Mouse (Mus musculus) midbrain, postnatal 0 days (tissue): ENCODE data around the gene Ptges3l. TPM values are rescaled to one million over a fixed set of nuclear protein-coding genes. Genes with fewer than 3 reads are reported as not detected.

Source experiments
- ATAC-seq: fragments of 200-750 bp; cut with Nextera tagmentation; 2 replicates; pipeline ENCODE4 v1.8.0; 2017; ENCODE audit warnings: moderate number of reproducible peaks, mild to moderate bottlenecking, moderate TSS enrichment, moderate library complexity; ENCODE audit not compliant: low FRiP score
- DNase-seq: peaks from one replicate; pipeline ENCODE4 v3.0.0-alpha.2; 2015; ENCODE audit warnings: low spot score
- H3K27ac ChIP-seq: fragments of 300-500 bp; sonication (generic); 2 replicates; pipeline ENCODE4 v1.5.1; 2014; ENCODE audit warnings: low read depth, mild to moderate bottlenecking, low read length, mixed read lengths
- H3K27me3 ChIP-seq: fragments of 300-500 bp; sonication (generic); 2 replicates; pipeline ENCODE4 v1.6.1; 2014; ENCODE audit warnings: low read length, control low read depth, mixed read lengths; ENCODE audit not compliant: insufficient read depth
- H3K36me3 ChIP-seq: fragments of 300-500 bp; sonication (generic); 2 replicates; pipeline ENCODE4 v1.6.1; 2014; ENCODE audit warnings: low read length, control low read depth, mixed read lengths; ENCODE audit not compliant: insufficient read depth
- H3K4me1 ChIP-seq: fragments of 300-500 bp; sonication (generic); 2 replicates; pipeline ENCODE4 v1.6.1; 2014; ENCODE audit warnings: mild to moderate bottlenecking, control low read depth, antibody characterized with exemption, low read length, mixed read lengths; ENCODE audit not compliant: insufficient read depth
- H3K4me2 ChIP-seq: fragments of 300-500 bp; sonication (generic); 2 replicates; pipeline ENCODE4 v1.6.1; 2014; ENCODE audit warnings: low read depth, mild to moderate bottlenecking, low read length, mixed read lengths; ENCODE audit not compliant: poor library complexity, severe bottlenecking
- H3K4me3 ChIP-seq: fragments of 300-500 bp; sonication (generic); 2 replicates; pipeline ENCODE4 v1.5.1; 2014; ENCODE audit warnings: low read depth, mild to moderate bottlenecking, low read length, moderate library complexity
- H3K9ac ChIP-seq: fragments of 300-500 bp; sonication (generic); replicated peaks from 2 replicates; pipeline ENCODE4 v1.6.1; 2014; ENCODE audit warnings: mild to moderate bottlenecking, low read length, moderate library complexity, mixed read lengths; ENCODE audit not compliant: poor library complexity, severe bottlenecking
- H3K9me3 ChIP-seq: fragments of 300-500 bp; sonication (generic); 2 replicates; pipeline ENCODE4 v1.6.1; 2016; ENCODE audit warnings: low read length, control low read depth
- CTCF ChIP-seq: IDR thresholded peaks from 2 replicates; pipeline ENCODE4 v1.5.1; 2016; ENCODE audit warnings: antibody characterized with exemption, mild to moderate bottlenecking
- WGBS: fragments of 180-500 bp; shearing (Covaris S2); extraction: QIAGEN DNeasy Blood & Tissue Kit; methylation state at CpG from one replicate; pipeline ENCODE4 v1.1.7; 2014; 5-methylcytosine and 5-hydroxymethylcytosine counted together
- polyA plus RNA-seq: library from polyadenylated mRNA; unstranded; fragments of >200 nt; fragmentation: Nextera tagmentation; extraction: Ambion mirVana; gene quantifications from 2 replicates; pipeline ENCODE4 v1.2.1, GENCODE M21; 2015
- total RNA-seq: library from RNA; depleted of rRNA; stranded (reverse); fragments of >200 nt; gene quantifications from 2 replicates; pipeline ENCODE4 v1.2.3, GENCODE M21; 2014

Ptges3l gene
- total and polyA plus RNA-seq, 2 experiments from 2014 or later = 0.66 to 2.9 TPM

DNA sequence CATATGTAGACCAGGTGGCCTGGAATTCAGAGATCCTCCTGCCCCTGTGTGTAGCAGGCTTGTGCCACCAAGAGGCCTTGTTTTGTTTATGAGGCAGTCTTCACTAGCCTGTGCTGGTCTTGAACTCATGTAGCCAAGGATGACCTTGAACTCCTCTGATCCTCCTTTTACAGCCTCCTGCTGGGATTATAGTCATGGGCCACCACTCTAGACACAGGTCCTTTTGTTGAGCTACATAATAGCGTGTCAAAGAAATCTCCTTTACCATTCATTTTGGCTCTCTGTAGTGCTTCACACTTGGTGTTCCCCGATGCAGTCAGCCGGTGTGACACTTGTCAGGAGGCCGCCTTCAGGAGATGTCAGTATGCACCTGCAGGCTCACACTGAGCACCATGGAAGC lies 11.8 kb upstream of the Ptges3l start:
- Histone ChIP-seq H3K9me3 (no peaks in the 10 kb centered on the region), H3K4me3 (no peak overlapping the region), H3K4me2 (no peak overlapping the region), H3K36me3 (peaks cover 30% of the 10 kb centered on the region), H3K27me3 (no peaks in the 10 kb centered on the region), H3K9ac (no peak overlapping the region), H3K27ac (no peak overlapping the region), H3K4me1 (no peaks in the 10 kb centered on the region)
- no peak for TF ChIP-seq CTCF
- 31% methylated on average over 4 of the region's 4 CpGs for WGBS
- ATAC-seq (no peak), DNase-seq (no peak)

DNA sequence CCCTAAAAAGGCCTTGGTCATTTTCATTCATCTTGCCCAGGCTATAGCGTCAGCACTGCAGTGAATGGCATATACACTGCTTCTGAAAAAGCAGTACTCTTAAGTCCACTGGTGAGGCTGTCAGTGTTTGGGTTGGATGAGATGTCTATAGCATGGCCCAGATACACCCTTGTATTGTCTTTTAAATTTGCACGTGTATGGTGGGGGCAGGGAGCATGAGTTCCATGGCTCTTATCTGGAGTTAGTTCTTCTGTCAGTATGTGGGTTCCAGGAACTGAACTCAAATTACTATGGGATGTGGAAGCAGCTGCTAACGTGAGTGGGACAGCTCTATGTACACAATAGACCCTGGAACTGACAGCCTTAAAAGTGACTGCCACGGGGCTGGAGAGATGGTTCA lies 10.7 kb upstream of the Ptges3l start:
- no peak for TF ChIP-seq CTCF
- no peak for DNase-seq
- Histone ChIP-seq H3K9ac (no peak overlapping the region), H3K4me2 (no peak overlapping the region), H3K4me3 (no peak overlapping the region), H3K9me3 (no peaks in the 10 kb centered on the region), H3K36me3 (peaks cover 41% of the 10 kb centered on the region), H3K27me3 (no peaks in the 10 kb centered on the region), H3K4me1 (no peaks in the 10 kb centered on the region), H3K27ac (no peak overlapping the region)
- 80% methylated on average over 4 of the region's 4 CpGs for WGBS
- no peak for ATAC-seq

DNA sequence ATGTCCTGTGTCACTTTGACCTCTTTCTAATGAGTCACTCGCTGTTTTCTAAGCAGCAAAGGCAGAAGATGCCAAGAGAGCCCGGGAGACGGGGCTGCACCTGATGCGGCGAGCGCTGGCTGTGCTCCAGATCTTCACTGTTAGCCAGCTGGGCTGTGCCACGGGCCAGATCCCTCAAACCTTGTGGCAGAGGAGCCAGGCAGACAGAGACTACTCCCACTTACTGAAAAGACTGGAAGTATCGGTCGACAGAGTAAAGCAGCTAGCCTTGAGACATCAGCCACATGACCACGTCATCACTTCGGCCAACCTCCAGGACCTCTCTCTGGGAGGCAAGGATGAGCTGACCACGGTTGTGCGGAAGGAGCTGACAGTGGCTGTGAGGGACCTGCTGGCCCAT lies 8.3 kb upstream of the Ptges3l start:
- 92% methylated on average over 13 of the region's 13 CpGs for WGBS
- no peak overlapping the region for H3K4me3 ChIP-seq
- no peak for TF ChIP-seq CTCF
- H3K4me2 ChIP-seq = no peak overlapping the region
- H3K36me3 ChIP-seq = peaks cover 48% of the 10 kb centered on the region
- H3K27ac ChIP-seq = no peak overlapping the region; the same call in 1 of the 2 replicates
- ATAC-seq = no peak
- H3K9ac ChIP-seq = no peak overlapping the region
- H3K9me3 ChIP-seq = no peaks in the 10 kb centered on the region
- H3K27me3 ChIP-seq = no peaks in the 10 kb centered on the region
- DNase-seq = peak; percentile 41
- H3K4me1 ChIP-seq = no peaks in the 10 kb centered on the region

DNA sequence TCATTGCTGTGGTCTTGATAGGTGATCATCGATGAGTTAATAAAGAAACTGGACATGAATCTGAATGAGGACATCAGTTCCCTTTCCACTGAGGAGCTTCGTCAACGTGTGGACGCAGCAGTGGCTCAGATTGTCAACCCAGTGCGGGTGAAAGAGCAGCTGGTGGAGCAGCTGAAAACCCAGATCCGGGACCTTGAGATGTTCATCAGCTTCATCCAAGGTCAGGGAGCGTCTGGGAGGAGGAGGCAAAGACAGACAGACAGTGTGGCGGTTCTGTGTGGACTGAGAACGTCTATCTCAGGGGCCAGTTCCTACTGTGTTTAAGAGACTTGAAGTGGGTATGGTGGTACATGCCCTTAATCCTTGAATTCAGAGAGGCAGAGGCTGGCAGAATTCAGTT lies 6.2 kb upstream of the Ptges3l start:
- Histone ChIP-seq H3K9ac (no peak overlapping the region), H3K27me3 (no peaks in the 10 kb centered on the region), H3K4me1 (peaks cover under 1% of the 10 kb centered on the region), H3K4me2 (no peak overlapping the region), H3K36me3 (peaks cover 48% of the 10 kb centered on the region), H3K27ac (no peak overlapping the region), H3K4me3 (no peak overlapping the region), H3K9me3 (no peaks in the 10 kb centered on the region)
- ATAC-seq (no peak), DNase-seq (no peak)
- WGBS = 92% methylated on average over 9 of the region's 9 CpGs
- no peak for TF ChIP-seq CTCF

DNA sequence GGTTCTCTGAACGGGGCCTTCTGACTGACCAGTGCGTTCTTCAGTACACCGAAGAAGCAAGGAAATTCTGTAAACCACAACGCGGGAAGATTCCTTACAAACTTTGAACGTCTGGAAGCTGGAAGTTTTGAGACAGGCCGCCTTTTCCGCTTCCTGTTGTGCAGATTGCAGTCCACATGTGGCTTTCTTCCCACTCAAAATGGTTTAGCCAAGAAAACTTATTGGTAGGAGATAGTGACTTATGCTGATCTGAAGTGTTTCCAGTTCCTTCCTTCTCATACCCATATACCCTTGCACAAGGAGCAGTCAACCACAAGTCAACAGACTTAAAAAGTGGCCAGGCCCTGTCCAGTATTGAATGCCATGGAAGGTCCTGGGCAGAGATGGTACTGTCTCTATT lies 1.0 kb upstream of the Ptges3l start:
- peak overlapping the region; percentile 98 for H3K4me3 ChIP-seq
- 66% methylated on average over 8 of the region's 8 CpGs for WGBS
- peak overlapping the region; percentile 81 for H3K4me2 ChIP-seq
- peak overlapping the region; percentile 84; the same call in 1 of the 2 replicates for H3K9ac ChIP-seq
- H3K27me3 ChIP-seq = no peaks in the 10 kb centered on the region
- no peaks in the 10 kb centered on the region for H3K9me3 ChIP-seq
- ATAC-seq (no peak), DNase-seq (no peak)
- H3K27ac ChIP-seq = no peak overlapping the region
- no peak for TF ChIP-seq CTCF
- peaks cover 11% of the 10 kb centered on the region for H3K36me3 ChIP-seq
- H3K4me1 ChIP-seq = peaks cover 13% of the 10 kb centered on the region

DNA sequence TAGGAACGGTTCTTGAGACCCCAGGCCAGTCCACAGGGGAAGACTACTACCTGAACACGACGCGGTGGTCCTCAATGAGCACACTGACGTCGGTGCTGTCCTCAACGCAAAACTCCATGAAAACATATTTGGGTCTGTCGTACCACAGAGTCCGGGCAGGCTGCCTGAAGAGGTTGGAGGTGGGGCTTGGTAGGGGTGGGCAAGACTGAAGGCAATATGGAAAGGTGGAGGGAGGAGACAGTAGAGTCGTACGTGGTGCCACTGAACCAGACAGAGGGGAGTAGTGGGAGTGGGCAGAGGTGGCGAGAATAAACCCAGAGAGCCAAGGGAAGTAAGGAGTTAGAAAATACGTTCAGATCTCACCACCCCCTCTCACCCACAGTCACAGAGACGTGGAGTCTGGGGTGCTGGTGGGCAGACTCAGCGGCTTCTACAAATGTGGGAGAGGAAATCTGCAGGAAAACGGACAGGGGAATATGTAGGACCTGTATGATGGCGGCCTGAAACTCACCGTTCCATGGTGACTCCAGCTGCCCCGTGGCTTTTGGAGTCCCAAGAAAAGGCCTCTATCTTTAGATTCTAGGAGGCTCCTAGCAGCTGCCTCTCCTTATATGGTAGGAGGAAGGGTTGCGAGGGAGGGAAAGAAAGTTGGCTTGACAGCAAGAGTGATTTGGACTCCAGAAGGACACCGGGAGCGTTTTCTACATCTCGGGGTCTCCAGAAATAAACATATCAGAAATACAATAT lies 855 bp downstream of the Ptges3l start, which contains the start of gene Gm27029:
Gm27029 (minus strand) TSS at position 692 of the 747 bp plus-strand sequence.
- H3K9ac ChIP-seq = peak within 1 kb of the TSS; percentile 84
- peak within 1 kb of the TSS; percentile 81 for H3K4me2 ChIP-seq
- H3K36me3 ChIP-seq = no peaks in the 10 kb centered on the region
- DNase-seq (no peak), ATAC-seq (peak; percentile 25; the same call in 1 of the 2 replicates)
- peak within 1 kb of the TSS; percentile 86 for H3K27ac ChIP-seq
- WGBS = 7% methylated on average over 23 of the region's 23 CpGs
- peak within 1 kb of the TSS; percentile 98 for H3K4me3 ChIP-seq
- no peaks in the 10 kb centered on the region for H3K9me3 ChIP-seq
- H3K27me3 ChIP-seq = no peaks in the 10 kb centered on the region
- TF ChIP-seq CTCF = no peak
- peaks cover 13% of the 10 kb centered on the region for H3K4me1 ChIP-seq
